Mouse (Mus musculus) MEL (cell line): ENCODE measurements around the gene Map3k4. TPM values are rescaled to one million over a fixed set of nuclear protein-coding genes. Genes with fewer than 3 reads are reported as not detected.

Experiments used
- DNase-seq: peaks from one replicate; pipeline ENCODE4 v3.0.0; 2011; ENCODE audit warnings: low read depth, low spot score
- H3K27ac ChIP-seq: 2 replicates; pipeline ENCODE4 v1.5.1; 2012; ENCODE audit warnings: low read depth, mild to moderate bottlenecking, control low read depth, low read length, moderate library complexity; ENCODE audit not compliant: control insufficient read depth
- H3K27me3 ChIP-seq, 2 experiments: fragments of 150-350 bp in 1 of 2; sonication (generic) in 1 of 2; 2 replicates each; pipeline ENCODE4 v1.6.1; 2012; ENCODE audit warnings: low read length in 2 of 2, mild to moderate bottlenecking in 2 of 2, improper control_type of control experiment in 1 of 2, moderate library complexity in 1 of 2; ENCODE audit not compliant: insufficient read depth in 2 of 2, control insufficient read depth in 1 of 2
- H3K36me3 ChIP-seq, 2 experiments: 2 replicates each; pipeline ENCODE4 v1.6.1; 2012 to 2014; ENCODE audit warnings: low read length in 2 of 2, improper control_type of control experiment in 1 of 2, inconsistent platforms in 1 of 2, mild to moderate bottlenecking in 1 of 2; ENCODE audit not compliant: insufficient read depth in 2 of 2, control insufficient read depth in 1 of 2
- H3K4me1 ChIP-seq, 2 experiments: fragments of 150-350 bp in 1 of 2; sonication (generic) in 1 of 2; 2 replicates each; pipeline ENCODE4 v1.6.1; 2012; ENCODE audit warnings: low read length in 2 of 2, improper control_type of control experiment in 1 of 2, mild to moderate bottlenecking in 1 of 2; ENCODE audit not compliant: insufficient read depth in 2 of 2, control insufficient read depth in 1 of 2
- H3K4me3 ChIP-seq, 2 experiments: fragments of 150-350 bp in 1 of 2; sonication (generic) in 1 of 2; 2 replicates each; pipeline ENCODE4 v1.5.1; 2012; ENCODE audit warnings: low read depth in 2 of 2, low read length in 2 of 2, mild to moderate bottlenecking in 2 of 2, moderate library complexity in 2 of 2, control low read depth in 1 of 2, improper control_type of control experiment in 1 of 2; ENCODE audit not compliant: control insufficient read depth in 1 of 2, insufficient read depth in 1 of 2
- H3K79me2 ChIP-seq: 2 replicates; pipeline ENCODE4 v1.6.1; 2012; ENCODE audit warnings: mild to moderate bottlenecking, low read length, moderate library complexity; ENCODE audit not compliant: control insufficient read depth, poor library complexity, insufficient read depth
- H3K9ac ChIP-seq: 2 replicates; pipeline ENCODE4 v1.6.1; 2012; ENCODE audit warnings: low read depth, mild to moderate bottlenecking, control low read depth, low read length, moderate library complexity; ENCODE audit not compliant: control insufficient read depth, poor library complexity, severe bottlenecking
- H3K9me3 ChIP-seq: fragments of 150-350 bp; sonication (generic); replicated peaks from 2 replicates; pipeline ENCODE4 v1.6.1; 2012; ENCODE audit warnings: mild to moderate bottlenecking, low read length, improper control_type of control experiment, moderate library complexity; ENCODE audit not compliant: insufficient read depth
- CHD2 ChIP-seq: IDR thresholded peaks from 2 replicates; pipeline ENCODE4 v1.6.1; 2011; ENCODE audit warnings: low read length, improper control_type of control experiment
- CTCF ChIP-seq, 3 experiments: IDR thresholded peaks in 2 of 3; conservative IDR thresholded peaks in 1 of 3; 2 replicates each; pipeline ENCODE4 v1.5.1; 2011 to 2012; ENCODE audit warnings: low read length in 3 of 3, low read depth in 2 of 3, mild to moderate bottlenecking in 2 of 3, improper control_type of control experiment in 1 of 3, inconsistent platforms in 1 of 3, mixed read lengths in 1 of 3, moderate library complexity in 1 of 3; ENCODE audit not compliant: control insufficient read depth in 1 of 3, insufficient read depth in 1 of 3, poor library complexity in 1 of 3, severe bottlenecking in 1 of 3
- E2F4 ChIP-seq: IDR thresholded peaks from 2 replicates; pipeline ENCODE4 v1.6.1; 2011; ENCODE audit warnings: low read depth, low read length, improper control_type of control experiment, borderline replicate concordance
- EP300 ChIP-seq, 2 experiments: IDR thresholded peaks; 2 replicates each; pipeline ENCODE4 v1.6.1; 2011; ENCODE audit warnings: improper control_type of control experiment in 2 of 2, low read length in 2 of 2, low read depth in 1 of 2, mild to moderate bottlenecking in 1 of 2
- HCFC1 ChIP-seq: IDR thresholded peaks from 2 replicates; pipeline ENCODE4 v1.6.1; 2012; ENCODE audit warnings: low read depth, mild to moderate bottlenecking, inconsistent platforms, low read length, improper control_type of control experiment, moderate library complexity
- KAT2A ChIP-seq: conservative IDR thresholded peaks from 2 replicates; pipeline ENCODE4 v1.6.1; 2012; ENCODE audit warnings: low read depth, low read length, improper control_type of control experiment, inconsistent platforms
- MAX ChIP-seq: IDR thresholded peaks from 2 replicates; pipeline ENCODE4 v1.6.1; 2011; ENCODE audit warnings: low read length, improper control_type of control experiment
- MAZ ChIP-seq: IDR thresholded peaks from 2 replicates; pipeline ENCODE4 v1.6.1; 2012; ENCODE audit warnings: low read depth, mild to moderate bottlenecking, inconsistent platforms, low read length, improper control_type of control experiment
- MEF2A ChIP-seq: IDR thresholded peaks from 2 replicates; pipeline ENCODE4 v1.6.1; 2014; ENCODE audit warnings: low read depth, mild to moderate bottlenecking, inconsistent platforms, low read length, improper control_type of control experiment; ENCODE audit not compliant: poor library complexity, insufficient replicate concordance, severe bottlenecking; ENCODE audit errors: extremely low read depth
- MXI1 ChIP-seq: IDR thresholded peaks from 2 replicates; pipeline ENCODE4 v1.6.1; 2011; ENCODE audit warnings: mild to moderate bottlenecking, low read depth, low read length, improper control_type of control experiment
- MYC ChIP-seq: IDR thresholded peaks from 2 replicates; pipeline ENCODE4 v1.6.1; 2011; ENCODE audit warnings: low read depth, mild to moderate bottlenecking, low read length, improper control_type of control experiment, moderate library complexity
- NRF1 ChIP-seq: IDR thresholded peaks from 2 replicates; pipeline ENCODE4 v1.6.1; 2014; ENCODE audit warnings: low read depth, mild to moderate bottlenecking, inconsistent platforms, low read length, improper control_type of control experiment, moderate library complexity; ENCODE audit not compliant: poor library complexity, insufficient read depth, severe bottlenecking
- RAD21 ChIP-seq: IDR thresholded peaks from 2 replicates; pipeline ENCODE4 v1.6.1; 2011; ENCODE audit warnings: mild to moderate bottlenecking, low read depth, low read length, improper control_type of control experiment
- RCOR1 ChIP-seq: IDR thresholded peaks from 2 replicates; pipeline ENCODE4 v1.6.1; 2012; ENCODE audit warnings: low read depth, mild to moderate bottlenecking, inconsistent platforms, low read length, improper control_type of control experiment
- TAL1 ChIP-seq: IDR thresholded peaks from 2 replicates; pipeline ENCODE4 v1.6.1; 2012; ENCODE audit warnings: mild to moderate bottlenecking, inconsistent platforms, low read length, moderate library complexity, mixed read lengths
- TBP ChIP-seq: IDR thresholded peaks from 2 replicates; pipeline ENCODE4 v1.8.0; 2011; ENCODE audit warnings: low read depth, low read length, improper control_type of control experiment
- TCF12 ChIP-seq: IDR thresholded peaks from 2 replicates; pipeline ENCODE4 v1.6.1; 2014; ENCODE audit warnings: low read depth, mild to moderate bottlenecking, inconsistent platforms, low read length, improper control_type of control experiment, moderate library complexity
- USF2 ChIP-seq, 2 experiments: IDR thresholded peaks; 2 replicates each; pipeline ENCODE4 v1.6.1; 2011 to 2012; ENCODE audit warnings: improper control_type of control experiment in 2 of 2, low read length in 2 of 2, borderline replicate concordance in 1 of 2, inconsistent platforms in 1 of 2, low read depth in 1 of 2, mild to moderate bottlenecking in 1 of 2; ENCODE audit not compliant: insufficient read depth in 1 of 2
- ZC3H11A ChIP-seq: IDR thresholded peaks from 2 replicates; pipeline ENCODE4 v1.6.1; 2012; ENCODE audit warnings: low read depth, mild to moderate bottlenecking, inconsistent platforms, low read length, improper control_type of control experiment
- ZKSCAN1 ChIP-seq: IDR thresholded peaks from 2 replicates; pipeline ENCODE4 v1.6.1; 2012; ENCODE audit warnings: low read depth, mild to moderate bottlenecking, inconsistent platforms, low read length, improper control_type of control experiment, moderate library complexity
- ZMIZ1 ChIP-seq: IDR thresholded peaks from 2 replicates; pipeline ENCODE4 v1.6.1; 2012; ENCODE audit warnings: low read depth, mild to moderate bottlenecking, inconsistent platforms, low read length, improper control_type of control experiment, moderate library complexity
- polyA plus RNA-seq, 2 experiments: library from polyadenylated mRNA; stranded (reverse) in 1 of 2; unstranded in 1 of 2; fragments of >175 nt in 1 of 2; fragments of >200 nt in 1 of 2; gene quantifications; 2 replicates each; pipeline versions ENCODE4 v1.2.1 to v1.2.4; 2012; ENCODE audit warnings: low replicate concordance in 2 of 2, low read depth in 1 of 2; ENCODE audit not compliant: insufficient read length in 2 of 2, insufficient read depth in 1 of 2, missing spikeins in 1 of 2
- total RNA-seq: library from RNA; depleted of rRNA; stranded (reverse); fragments of 300-350 nt; gene quantifications from 2 replicates; pipeline ENCODE4 v1.2.3, GENCODE M21; 2012

The Map3k4 gene
- total and polyA plus RNA-seq, 3 experiments: 18.0 to 20.4 TPM; not detected in 1

- peaks cover 0 to 2% of the 10 kb centered on the region in 2 experiments; a peak in 1 of 4 replicates for H3K36me3 ChIP-seq
These were observed 9.1 kb downstream of the Map3k4 start for GRCm38 (mm10) chr17:12309493-12309892.

GRCm38 (mm10) chr17:12309059-12309458 lies 9.5 kb downstream of the Map3k4 start:
- TF ChIP-seq MAX: no peak
- TF ChIP-seq, all 39 proteins: peak for 0
- H3K79me2 ChIP-seq: peaks cover 7% of the 10 kb centered on the region
- H3K27me3 ChIP-seq: no peaks in the 10 kb centered on the region
- H3K4me1 ChIP-seq: peaks cover 0 to 6% of the 10 kb centered on the region in 2 experiments; a peak in 2 of 4 replicates
- H3K4me3 ChIP-seq: no peak overlapping the region
- H3K9ac ChIP-seq: no peak overlapping the region
- H3K27ac ChIP-seq: no peak overlapping the region
- no peaks in the 10 kb centered on the region for H3K9me3 ChIP-seq
- H3K36me3 ChIP-seq: peaks cover 0 to 2% of the 10 kb centered on the region in 2 experiments; a peak in 1 of 4 replicates
- no peak for DNase-seq

More at GRCm38 (mm10) chr17:12309493-12309892, 9.1 kb downstream of the Map3k4 start:
- Histone ChIP-seq H3K9me3 (no peaks in the 10 kb centered on the region), H3K4me1 (peaks cover 0 to 6% of the 10 kb centered on the region in 2 experiments; a peak in 2 of 4 replicates), H3K4me3 (no peak overlapping the region), H3K79me2 (peaks cover 7% of the 10 kb centered on the region), H3K9ac (no peak overlapping the region), H3K27ac (no peak overlapping the region), H3K27me3 (no peaks in the 10 kb centered on the region)
- DNase-seq: no peak
- TF ChIP-seq TCF12: no peak
- TF ChIP-seq MEF2A: no peak
- no peak for TF ChIP-seq NRF1
- no peak for TF ChIP-seq MXI1
- no peak for TF ChIP-seq E2F4
- TF ChIP-seq TAL1: no peak
- no peak for TF ChIP-seq ZKSCAN1
- no peak for TF ChIP-seq TBP
- no peak for TF ChIP-seq RAD21
- TF ChIP-seq ZMIZ1: no peak
- TF ChIP-seq HCFC1: no peak
- no peak for TF ChIP-seq CTCF (IDR thresholded peaks at IDR 0.05 in 2 of 3, conservative IDR thresholded peaks at IDR 0.05 in 1 of 3; ENCODE audit: control insufficient read depth in 1 of 3, insufficient read depth in 1 of 3, low read depth in 2 of 3, low read length in 3 of 3, poor library complexity in 1 of 3, severe bottlenecking in 1 of 3)
- no peak for TF ChIP-seq USF2 (IDR thresholded peaks at IDR 0.05; ENCODE audit: borderline replicate concordance in 1 of 2, insufficient read depth in 1 of 2, low read depth in 1 of 2, low read length in 2 of 2)
- TF ChIP-seq EP300 (IDR thresholded peaks at IDR 0.05; ENCODE audit: low read depth in 1 of 2, low read length in 2 of 2): no peak
- no peak for TF ChIP-seq KAT2A
- no peak for TF ChIP-seq CHD2
- no peak for TF ChIP-seq MYC
- no peak for TF ChIP-seq MAZ
- TF ChIP-seq ZC3H11A: no peak
- no peak for TF ChIP-seq RCOR1
